Mouse (Mus musculus) cerebellum, adult 2 months (tissue): ENCODE data around the gene Lrmda. TPM values are rescaled to one million over a fixed set of nuclear protein-coding genes. Genes with fewer than 3 reads are reported as not detected.

Experiments used
- DNase-seq, 2 experiments: peaks; one replicate each; pipeline ENCODE4 v3.0.0; 2021
- H3K27ac ChIP-seq: fragments of 200-500 bp; 2 replicates; pipeline ENCODE4 v1.5.1; 2012; ENCODE audit warnings: low read length, control low read depth, inconsistent platforms; ENCODE audit not compliant: insufficient read depth
- H3K27me3 ChIP-seq: fragments of 200-500 bp; 2 replicates; pipeline ENCODE4 v1.6.1; 2012; ENCODE audit warnings: inconsistent platforms, mild to moderate bottlenecking, low read length, moderate library complexity; ENCODE audit not compliant: control insufficient read depth, insufficient read depth
- H3K4me1 ChIP-seq: fragments of 200-500 bp; 2 replicates; pipeline ENCODE4 v1.6.1; 2011; ENCODE audit warnings: low read length; ENCODE audit not compliant: control insufficient read depth, insufficient read depth
- H3K4me3 ChIP-seq: fragments of 200-500 bp; replicated peaks from 2 replicates; pipeline ENCODE3; 2011; ENCODE audit warnings: mild to moderate bottlenecking, low read depth, low read length, control low read depth; ENCODE audit not compliant: insufficient read depth
- CTCF ChIP-seq: fragments of 200-500 bp; IDR thresholded peaks from 2 replicates; pipeline ENCODE4 v1.5.1; 2011; ENCODE audit warnings: low read depth, mild to moderate bottlenecking, control low read depth, low read length, moderate library complexity, borderline replicate concordance; ENCODE audit not compliant: insufficient read depth
- POLR2A ChIP-seq: fragments of 200-500 bp; IDR thresholded peaks from 2 replicates; pipeline ENCODE4 v1.6.1; 2011; ENCODE audit warnings: low read length, control low read depth, borderline replicate concordance; ENCODE audit not compliant: insufficient read depth
- WGBS: fragments of 180-500 bp; shearing (Covaris S2); methylation state at CpG from one replicate; pipeline ENCODE4 v1.1.7; 2018; 5-methylcytosine and 5-hydroxymethylcytosine counted together
- polyA plus RNA-seq: library from polyadenylated mRNA; depleted of rRNA; stranded (reverse); fragments of >200 nt; gene quantifications from 2 replicates; pipeline ENCODE4 v1.2.3, GENCODE M21; 2012

Lrmda gene
- polyA plus RNA-seq, 1 experiment: 0.65 TPM

GRCm38 (mm10) chr14:22090778-22091211 is 71.3 kb downstream of the Lrmda start:
- no peak overlapping the region for H3K4me3 ChIP-seq
- H3K27me3 ChIP-seq: no peaks in the 10 kb centered on the region
- TF ChIP-seq CTCF: no peak
- TF ChIP-seq POLR2A: no peak
- H3K4me1 ChIP-seq: no peaks in the 10 kb centered on the region
- WGBS: 68% methylated on average over 5 of the region's 5 CpGs
- no peak overlapping the region for H3K27ac ChIP-seq
- no peak for DNase-seq

GRCm38 (mm10) chr14:22091306-22091705 is 71.8 kb downstream of the Lrmda start:
- 97% methylated on average over 4 of the region's 4 CpGs for WGBS
- no peak for DNase-seq
- TF ChIP-seq POLR2A (no peak), CTCF (no peak)
- Histone ChIP-seq H3K27ac (no peak overlapping the region), H3K4me3 (no peak overlapping the region), H3K27me3 (no peaks in the 10 kb centered on the region), H3K4me1 (no peaks in the 10 kb centered on the region)

- TF ChIP-seq POLR2A (no peak), CTCF (no peak)
- no peaks in the 10 kb centered on the region for H3K27me3 ChIP-seq
- no peak overlapping the region for H3K27ac ChIP-seq
- no peaks in the 10 kb centered on the region for H3K4me1 ChIP-seq
- WGBS: 38% methylated on average over 8 of the region's 8 CpGs
- no peak for DNase-seq
- H3K4me3 ChIP-seq: no peak overlapping the region
Observed at GRCm38 (mm10) chr14:22093124-22093523, 73.6 kb downstream of the Lrmda start.

- H3K27ac ChIP-seq: no peak overlapping the region
- DNase-seq: no peak
- no peaks in the 10 kb centered on the region for H3K4me1 ChIP-seq
- no peak overlapping the region for H3K4me3 ChIP-seq
- TF ChIP-seq POLR2A (no peak), CTCF (no peak)
- 87% methylated on average over 14 of the region's 14 CpGs for WGBS
- H3K27me3 ChIP-seq: no peaks in the 10 kb centered on the region
Observed at GRCm38 (mm10) chr14:22101961-22102805, 82.7 kb downstream of the Lrmda start.

- no peak overlapping the region for H3K27ac ChIP-seq
- WGBS: 82% methylated on average over 4 of the region's 4 CpGs
- H3K4me3 ChIP-seq: no peak overlapping the region
- H3K4me1 ChIP-seq: no peaks in the 10 kb centered on the region
- DNase-seq: no peak
- no peak for TF ChIP-seq CTCF
- H3K27me3 ChIP-seq: no peaks in the 10 kb centered on the region
Observed at GRCm38 (mm10) chr14:22105855-22106254, 86.3 kb downstream of the Lrmda start.

- no peaks in the 10 kb centered on the region for H3K27me3 ChIP-seq
- no peak overlapping the region for H3K4me3 ChIP-seq
- no peak overlapping the region for H3K27ac ChIP-seq
- WGBS: 64% methylated on average over 3 of the region's 3 CpGs
- no peak for TF ChIP-seq POLR2A
- TF ChIP-seq CTCF: no peak
- H3K4me1 ChIP-seq: no peaks in the 10 kb centered on the region
- no peak for DNase-seq
Observed at GRCm38 (mm10) chr14:22106777-22107176, 87.3 kb downstream of the Lrmda start.

- Histone ChIP-seq H3K4me3 (no peak overlapping the region), H3K4me1 (no peaks in the 10 kb centered on the region), H3K27ac (no peak overlapping the region), H3K27me3 (no peaks in the 10 kb centered on the region)
- DNase-seq: no peak
- WGBS: 84% methylated on average over 4 of the region's 4 CpGs
- TF ChIP-seq POLR2A (no peak), CTCF (no peak)
Observed at GRCm38 (mm10) chr14:22109423-22109822, 89.9 kb downstream of the Lrmda start.

GRCm38 (mm10) chr14:22113463-22114361 is 94.2 kb downstream of the Lrmda start:
- TF ChIP-seq CTCF (no peak), POLR2A (no peak)
- Histone ChIP-seq H3K27ac (no peak overlapping the region), H3K27me3 (no peaks in the 10 kb centered on the region), H3K4me1 (no peaks in the 10 kb centered on the region), H3K4me3 (no peak overlapping the region)
- WGBS: 39% methylated on average over 8 of the region's 8 CpGs
- no peak for DNase-seq
